Mouse (Mus musculus) heart, embryonic 16.5 days (tissue): ENCODE measurements around the gene Plce1. TPM values are rescaled to one million over a fixed set of nuclear protein-coding genes. Genes with fewer than 3 reads are reported as not detected.

Experiments used
- ATAC-seq: fragments of 200-750 bp; cut with Nextera tagmentation; replicated peaks from 2 replicates; pipeline ENCODE4 v1.8.0; 2017; ENCODE audit warnings: moderate number of reproducible peaks; ENCODE audit not compliant: insufficient read depth, low FRiP score; ENCODE audit errors: extremely low read depth
- H3K27ac ChIP-seq: fragments of 300-500 bp; sonication (generic); 2 replicates; pipeline ENCODE4 v1.5.1; 2014; ENCODE audit warnings: mild to moderate bottlenecking, low read length, control low read depth, moderate library complexity
- H3K27me3 ChIP-seq: fragments of 300-500 bp; sonication (generic); 2 replicates; pipeline ENCODE4 v1.6.1; 2014; ENCODE audit warnings: low read length, mixed read lengths; ENCODE audit not compliant: control insufficient read depth, insufficient read depth
- H3K36me3 ChIP-seq: fragments of 300-500 bp; sonication (generic); 2 replicates; pipeline ENCODE4 v1.6.1; 2014; ENCODE audit not compliant: control insufficient read depth, insufficient read depth
- H3K4me1 ChIP-seq: fragments of 300-500 bp; sonication (generic); 2 replicates; pipeline ENCODE4 v1.6.1; 2014; ENCODE audit warnings: low read length, mixed read lengths; ENCODE audit not compliant: control insufficient read depth, insufficient read depth
- H3K4me2 ChIP-seq: fragments of 300-500 bp; sonication (generic); 2 replicates; pipeline ENCODE4 v1.6.1; 2014; ENCODE audit warnings: low read depth, mild to moderate bottlenecking, control low read depth, low read length
- H3K4me3 ChIP-seq: fragments of 300-500 bp; sonication (generic); 2 replicates; pipeline ENCODE4 v1.5.1; 2014; ENCODE audit warnings: mild to moderate bottlenecking, control low read depth, low read length
- H3K9ac ChIP-seq: fragments of 300-500 bp; sonication (generic); 2 replicates; pipeline ENCODE4 v1.6.1; 2014; ENCODE audit warnings: low read length, control low read depth
- H3K9me3 ChIP-seq: fragments of 300-500 bp; sonication (generic); replicated peaks from 2 replicates; pipeline ENCODE4 v1.6.1; 2016; ENCODE audit warnings: low read length; ENCODE audit not compliant: control insufficient read depth
- WGBS: fragments of 180-500 bp; shearing (Covaris S2); extraction: QIAGEN DNeasy Blood & Tissue Kit; methylation state at CpG from one replicate; pipeline ENCODE4 v1.1.7; 2014; 5-methylcytosine and 5-hydroxymethylcytosine counted together
- polyA plus RNA-seq: library from polyadenylated mRNA; unstranded; fragments of >200 nt; fragmentation: Nextera tagmentation; extraction: Ambion mirVana; gene quantifications from 2 replicates; pipeline ENCODE4 v1.2.1, GENCODE M21; 2015

Plce1 gene
- polyA plus RNA-seq, 1 experiment from 2014 or later, result 5.8 TPM

DNA sequence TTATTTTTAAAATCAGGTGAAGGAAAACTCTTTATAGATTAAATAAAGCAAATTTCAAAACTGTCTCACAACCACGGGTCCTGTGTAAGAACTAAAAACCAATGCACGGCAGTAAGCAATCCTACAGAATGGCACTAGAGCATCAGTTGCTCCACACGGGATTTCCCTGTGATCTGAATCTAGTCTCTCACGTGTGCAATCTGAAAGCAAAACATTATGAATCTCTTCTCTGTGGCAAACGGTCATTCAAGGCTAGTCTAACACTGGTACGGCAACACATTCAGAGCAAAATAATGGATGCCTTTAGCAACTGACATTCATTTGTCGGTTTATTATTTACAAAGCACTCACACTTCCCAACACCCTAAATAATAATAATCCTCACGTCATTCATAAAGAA, 337.3 kb downstream of the Plce1 start:
- no peak overlapping the region; the same call in 1 of the 2 replicates for H3K27ac ChIP-seq
- H3K4me3 ChIP-seq, result peak overlapping the region; percentile 96
- 33% methylated on average over 8 of the region's 8 CpGs for WGBS
- peak overlapping the region; percentile 87 for H3K9ac ChIP-seq
- peaks cover 16% of the 10 kb centered on the region for H3K36me3 ChIP-seq
- H3K4me1 ChIP-seq, result peaks cover 11% of the 10 kb centered on the region
- H3K27me3 ChIP-seq, result no peaks in the 10 kb centered on the region
- H3K4me2 ChIP-seq, result peak overlapping the region; percentile 96
- ATAC-seq, result no peak
- H3K9me3 ChIP-seq, result no peaks in the 10 kb centered on the region

DNA sequence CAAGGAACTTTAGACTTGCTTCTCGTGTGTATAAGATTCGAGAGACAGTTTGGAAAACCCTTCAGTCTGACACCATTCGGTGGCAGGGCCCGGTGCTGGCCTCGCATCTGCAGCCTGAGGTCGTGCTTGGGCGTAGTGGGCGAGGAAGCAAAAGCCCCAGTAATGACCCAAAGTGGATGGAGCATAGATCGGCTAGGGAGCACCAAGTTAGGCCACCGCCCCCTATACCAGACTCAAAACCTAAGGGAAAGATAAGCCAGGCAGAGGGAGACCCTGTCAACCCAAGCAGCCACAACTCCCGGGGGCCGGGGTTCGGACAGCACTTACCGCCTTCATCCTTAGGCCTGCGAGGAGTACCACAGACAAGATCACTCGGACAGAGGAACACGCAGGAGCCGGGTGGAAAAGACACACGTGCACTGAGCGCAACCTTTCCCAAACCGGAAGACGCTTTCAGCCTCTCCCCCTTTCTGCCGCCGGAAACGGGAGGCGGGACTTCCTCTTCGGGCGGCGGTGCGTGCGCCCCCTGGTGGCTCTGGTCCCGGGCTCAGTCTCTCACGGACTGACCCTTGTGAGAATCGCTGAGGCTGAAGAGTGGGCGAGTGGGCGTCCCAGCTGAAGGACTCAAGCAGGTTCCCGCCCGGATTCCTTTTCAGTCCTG, 338.0 kb downstream of the Plce1 start, which contains the start of gene Noc3l:
Noc3l (minus strand) TSS at position 472 of the 661 bp plus-strand sequence.
- peaks cover 14% of the 10 kb centered on the region for H3K36me3 ChIP-seq
- H3K27ac ChIP-seq, result peak within 1 kb of the TSS; percentile 59
- H3K9me3 ChIP-seq, result no peaks in the 10 kb centered on the region
- peak within 1 kb of the TSS; percentile 96 for H3K4me3 ChIP-seq
- H3K27me3 ChIP-seq, result no peaks in the 10 kb centered on the region
- H3K4me1 ChIP-seq, result peaks cover 11% of the 10 kb centered on the region
- peak within 1 kb of the TSS; percentile 96 for H3K4me2 ChIP-seq
- under 1% methylated on average over 34 of the region's 38 CpGs for WGBS
- peak within 1 kb of the TSS; percentile 87 for H3K9ac ChIP-seq
- ATAC-seq, result peak; percentile 95

DNA sequence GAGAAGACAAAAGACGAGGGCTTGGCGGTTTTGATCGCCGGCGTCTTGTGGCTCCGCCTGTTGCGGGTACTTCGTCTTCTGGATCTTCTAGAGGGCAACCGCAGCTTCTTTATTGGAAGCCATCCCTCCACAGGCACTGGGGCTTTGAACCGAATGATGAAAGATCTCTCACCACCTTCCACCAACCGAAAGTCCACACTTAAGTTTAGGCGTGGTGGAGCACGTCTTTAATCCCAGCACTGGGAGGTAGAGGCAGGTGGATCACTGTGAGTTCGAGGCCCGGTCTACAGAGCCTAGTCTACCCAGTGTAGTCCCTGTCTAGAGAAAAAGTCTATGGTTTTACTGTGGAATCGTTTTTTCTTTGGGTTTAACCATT, 338.5 kb downstream of the Plce1 start:
- Histone ChIP-seq H3K36me3 (peaks cover 8% of the 10 kb centered on the region), H3K4me1 (peaks cover 11% of the 10 kb centered on the region), H3K4me2 (peak overlapping the region; percentile 96), H3K4me3 (peak overlapping the region; percentile 96), H3K9me3 (no peaks in the 10 kb centered on the region), H3K9ac (peak overlapping the region; percentile 87), H3K27ac (peak overlapping the region; percentile 59; the same call in 1 of the 2 replicates), H3K27me3 (no peaks in the 10 kb centered on the region)
- 12% methylated on average over 16 of the region's 16 CpGs for WGBS
- ATAC-seq, result 0 out of 2 replicates have a peak, but pooled peaks have one; percentile 53

DNA sequence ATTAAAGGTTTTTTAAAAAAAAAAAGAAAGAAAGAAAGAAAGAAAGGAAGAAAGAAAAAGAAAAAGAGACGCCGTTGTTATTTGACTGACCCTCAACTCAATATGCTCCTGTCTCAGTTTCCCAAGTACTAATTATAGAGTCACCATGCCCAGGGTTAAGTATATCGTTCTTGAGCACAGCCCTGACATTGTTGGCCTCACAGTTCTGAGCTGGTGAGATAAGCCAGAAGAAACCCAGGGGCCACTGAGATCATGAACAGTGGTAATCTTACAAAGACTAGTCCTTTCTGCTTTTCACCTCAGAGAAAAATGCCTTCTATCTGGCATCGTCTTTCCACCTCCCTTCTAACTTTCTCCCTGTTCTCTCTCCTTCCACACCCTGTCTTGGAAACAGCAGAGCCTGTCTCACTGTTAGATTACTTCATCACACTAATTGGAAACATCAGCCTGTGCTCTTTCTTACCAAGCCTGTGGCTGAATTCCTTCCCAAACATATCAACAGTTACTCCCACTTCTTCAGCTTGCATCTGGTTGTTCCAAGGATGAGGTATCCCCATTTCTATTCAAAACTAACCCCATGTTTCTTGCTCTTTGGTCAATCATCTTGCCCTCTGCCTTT, 339.4 kb downstream of the Plce1 start:
- Histone ChIP-seq H3K9me3 (no peaks in the 10 kb centered on the region), H3K27ac (no peak overlapping the region), H3K36me3 (peaks cover under 1% of the 10 kb centered on the region), H3K27me3 (no peaks in the 10 kb centered on the region), H3K4me1 (peaks cover 11% of the 10 kb centered on the region), H3K4me3 (no peak overlapping the region), H3K4me2 (no peak overlapping the region), H3K9ac (no peak overlapping the region)
- no peak for ATAC-seq
- 60% methylated on average over 4 of the region's 4 CpGs for WGBS

DNA sequence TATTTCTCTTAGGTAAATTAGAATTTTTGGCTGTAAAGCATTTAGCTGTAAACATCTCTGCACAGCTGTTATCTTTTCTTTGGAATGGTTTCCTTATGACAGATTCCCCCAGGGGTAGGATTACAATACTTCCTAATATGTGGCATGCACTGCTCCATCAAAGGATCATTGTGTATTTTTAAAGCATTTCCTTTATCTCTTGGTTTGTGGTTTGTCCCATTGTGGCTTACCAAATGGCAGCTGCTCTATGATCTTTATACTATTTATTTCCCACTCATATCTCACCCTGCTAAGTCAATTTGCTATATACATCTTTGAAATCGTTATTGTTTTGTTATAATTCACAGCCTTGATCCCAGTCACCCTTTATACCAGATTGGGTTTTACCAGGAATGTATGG, 352.3 kb downstream of the Plce1 start:
- H3K9me3 ChIP-seq, result no peaks in the 10 kb centered on the region
- no peak overlapping the region for H3K9ac ChIP-seq
- H3K36me3 ChIP-seq, result no peaks in the 10 kb centered on the region

More for the DNA sequence above, 352.3 kb downstream of the Plce1 start:
- no peak for ATAC-seq
- Histone ChIP-seq H3K4me3 (no peak overlapping the region), H3K4me1 (peaks cover 4% of the 10 kb centered on the region; the same call in 1 of the 2 replicates), H3K27me3 (no peaks in the 10 kb centered on the region), H3K27ac (no peak overlapping the region), H3K4me2 (no peak overlapping the region)
- WGBS, result 50% methylated on average over 1 of the region's 1 CpGs

Other genes with a start within 250 kb of the Plce1 start
- gene Lgi1, start 216.6 kb upstream of the Plce1 start, polyA plus RNA-seq, result 0.17 and 0.25 TPM in 2 replicates
- gene Slc35g1, start 85.1 kb upstream of the Plce1 start, polyA plus RNA-seq, result 1.2 and 1.9 TPM in 2 replicates